Mouse (Mus musculus) MEL (cell line): ENCODE results near the gene Trmt112. TPM values are rescaled to one million over a fixed set of nuclear protein-coding genes. Genes with fewer than 3 reads are reported as not detected.
A peak's percentile ranks its signal among the peaks of the same experiment; 100 is the strongest.
"Not testable (repeated sequence)": the region's sequence is repeated elsewhere in the genome, so short reads cannot be mapped to it uniquely, and the experiment has no call there.

ENCODE experiments used
- DNase-seq: peaks from one replicate; pipeline ENCODE4 v3.0.0; 2011; ENCODE audit warnings: low read depth, low spot score
- H3K27ac ChIP-seq: 2 replicates; pipeline ENCODE4 v1.5.1; 2012; ENCODE audit warnings: low read depth, mild to moderate bottlenecking, control low read depth, low read length, moderate library complexity; ENCODE audit not compliant: control insufficient read depth
- H3K27me3 ChIP-seq, 2 experiments: fragments of 150-350 bp in 1 of 2; sonication (generic) in 1 of 2; 2 replicates each; pipeline ENCODE4 v1.6.1; 2012; ENCODE audit warnings: low read length in 2 of 2, mild to moderate bottlenecking in 2 of 2, improper control_type of control experiment in 1 of 2, moderate library complexity in 1 of 2; ENCODE audit not compliant: insufficient read depth in 2 of 2, control insufficient read depth in 1 of 2
- H3K36me3 ChIP-seq, 2 experiments: 2 replicates each; pipeline ENCODE4 v1.6.1; 2012 to 2014; ENCODE audit warnings: low read length in 2 of 2, improper control_type of control experiment in 1 of 2, inconsistent platforms in 1 of 2, mild to moderate bottlenecking in 1 of 2; ENCODE audit not compliant: insufficient read depth in 2 of 2, control insufficient read depth in 1 of 2
- H3K4me1 ChIP-seq, 2 experiments: fragments of 150-350 bp in 1 of 2; sonication (generic) in 1 of 2; 2 replicates each; pipeline ENCODE4 v1.6.1; 2012; ENCODE audit warnings: low read length in 2 of 2, improper control_type of control experiment in 1 of 2, mild to moderate bottlenecking in 1 of 2; ENCODE audit not compliant: insufficient read depth in 2 of 2, control insufficient read depth in 1 of 2
- H3K4me3 ChIP-seq, 2 experiments: fragments of 150-350 bp in 1 of 2; sonication (generic) in 1 of 2; 2 replicates each; pipeline ENCODE4 v1.5.1; 2012; ENCODE audit warnings: low read depth in 2 of 2, low read length in 2 of 2, mild to moderate bottlenecking in 2 of 2, moderate library complexity in 2 of 2, control low read depth in 1 of 2, improper control_type of control experiment in 1 of 2; ENCODE audit not compliant: control insufficient read depth in 1 of 2, insufficient read depth in 1 of 2
- H3K79me2 ChIP-seq: 2 replicates; pipeline ENCODE4 v1.6.1; 2012; ENCODE audit warnings: mild to moderate bottlenecking, low read length, moderate library complexity; ENCODE audit not compliant: control insufficient read depth, poor library complexity, insufficient read depth
- H3K9ac ChIP-seq: 2 replicates; pipeline ENCODE4 v1.6.1; 2012; ENCODE audit warnings: low read depth, mild to moderate bottlenecking, control low read depth, low read length, moderate library complexity; ENCODE audit not compliant: control insufficient read depth, poor library complexity, severe bottlenecking
- H3K9me3 ChIP-seq: fragments of 150-350 bp; sonication (generic); replicated peaks from 2 replicates; pipeline ENCODE4 v1.6.1; 2012; ENCODE audit warnings: mild to moderate bottlenecking, low read length, improper control_type of control experiment, moderate library complexity; ENCODE audit not compliant: insufficient read depth
- BHLHE40 ChIP-seq: IDR thresholded peaks from 2 replicates; pipeline ENCODE4 v1.6.1; 2012; ENCODE audit warnings: low read depth, mild to moderate bottlenecking, inconsistent platforms, low read length, improper control_type of control experiment, borderline replicate concordance
- ELF1 ChIP-seq: IDR thresholded peaks from 2 replicates; pipeline ENCODE4 v1.6.1; 2014; ENCODE audit warnings: low read depth, mild to moderate bottlenecking, inconsistent platforms, low read length, improper control_type of control experiment, moderate library complexity
- GABPA ChIP-seq: IDR thresholded peaks from 2 replicates; pipeline ENCODE4 v1.6.1; 2012; ENCODE audit warnings: low read depth, mild to moderate bottlenecking, inconsistent platforms, low read length, improper control_type of control experiment, moderate library complexity
- GATA1 ChIP-seq: IDR thresholded peaks from 2 replicates; pipeline ENCODE4 v1.6.1; 2011; ENCODE audit warnings: low read depth, low read length, improper control_type of control experiment
- KAT2A ChIP-seq: conservative IDR thresholded peaks from 2 replicates; pipeline ENCODE4 v1.6.1; 2012; ENCODE audit warnings: low read depth, low read length, improper control_type of control experiment, inconsistent platforms
- MAFK ChIP-seq: IDR thresholded peaks from 2 replicates; pipeline ENCODE4 v1.6.1; 2011; ENCODE audit warnings: low read depth, mild to moderate bottlenecking, low read length, improper control_type of control experiment, borderline replicate concordance
- MAX ChIP-seq: IDR thresholded peaks from 2 replicates; pipeline ENCODE4 v1.6.1; 2011; ENCODE audit warnings: low read length, improper control_type of control experiment
- MAZ ChIP-seq: IDR thresholded peaks from 2 replicates; pipeline ENCODE4 v1.6.1; 2012; ENCODE audit warnings: low read depth, mild to moderate bottlenecking, inconsistent platforms, low read length, improper control_type of control experiment
- MXI1 ChIP-seq: IDR thresholded peaks from 2 replicates; pipeline ENCODE4 v1.6.1; 2011; ENCODE audit warnings: mild to moderate bottlenecking, low read depth, low read length, improper control_type of control experiment
- MYC ChIP-seq: IDR thresholded peaks from 2 replicates; pipeline ENCODE4 v1.6.1; 2011; ENCODE audit warnings: low read depth, mild to moderate bottlenecking, low read length, improper control_type of control experiment, moderate library complexity
- NELFE ChIP-seq: IDR thresholded peaks from 2 replicates; pipeline ENCODE4 v1.6.1; 2011; ENCODE audit warnings: low read depth, low read length, improper control_type of control experiment
- NRF1 ChIP-seq: IDR thresholded peaks from 2 replicates; pipeline ENCODE4 v1.6.1; 2014; ENCODE audit warnings: low read depth, mild to moderate bottlenecking, inconsistent platforms, low read length, improper control_type of control experiment, moderate library complexity; ENCODE audit not compliant: poor library complexity, insufficient read depth, severe bottlenecking
- POLR2AphosphoS2 ChIP-seq: IDR thresholded peaks from 2 replicates; pipeline ENCODE4 v1.6.1; 2011; ENCODE audit warnings: low read length, improper control_type of control experiment
- RAD21 ChIP-seq: IDR thresholded peaks from 2 replicates; pipeline ENCODE4 v1.6.1; 2011; ENCODE audit warnings: mild to moderate bottlenecking, low read depth, low read length, improper control_type of control experiment
- RCOR1 ChIP-seq: IDR thresholded peaks from 2 replicates; pipeline ENCODE4 v1.6.1; 2012; ENCODE audit warnings: low read depth, mild to moderate bottlenecking, inconsistent platforms, low read length, improper control_type of control experiment
- TAL1 ChIP-seq: IDR thresholded peaks from 2 replicates; pipeline ENCODE4 v1.6.1; 2012; ENCODE audit warnings: mild to moderate bottlenecking, inconsistent platforms, low read length, moderate library complexity, mixed read lengths
- TCF12 ChIP-seq: IDR thresholded peaks from 2 replicates; pipeline ENCODE4 v1.6.1; 2014; ENCODE audit warnings: low read depth, mild to moderate bottlenecking, inconsistent platforms, low read length, improper control_type of control experiment, moderate library complexity
- USF1 ChIP-seq: IDR thresholded peaks from 2 replicates; pipeline ENCODE4 v1.6.1; 2014; ENCODE audit warnings: low read depth, mild to moderate bottlenecking, inconsistent platforms, low read length, improper control_type of control experiment, moderate library complexity
- ZKSCAN1 ChIP-seq: IDR thresholded peaks from 2 replicates; pipeline ENCODE4 v1.6.1; 2012; ENCODE audit warnings: low read depth, mild to moderate bottlenecking, inconsistent platforms, low read length, improper control_type of control experiment, moderate library complexity
- ZMIZ1 ChIP-seq: IDR thresholded peaks from 2 replicates; pipeline ENCODE4 v1.6.1; 2012; ENCODE audit warnings: low read depth, mild to moderate bottlenecking, inconsistent platforms, low read length, improper control_type of control experiment, moderate library complexity
- polyA plus RNA-seq, 2 experiments: library from polyadenylated mRNA; stranded (reverse) in 1 of 2; unstranded in 1 of 2; fragments of >175 nt in 1 of 2; fragments of >200 nt in 1 of 2; gene quantifications; 2 replicates each; pipeline versions ENCODE4 v1.2.1 to v1.2.4; 2012; ENCODE audit warnings: low replicate concordance in 2 of 2, low read depth in 1 of 2; ENCODE audit not compliant: insufficient read length in 2 of 2, insufficient read depth in 1 of 2, missing spikeins in 1 of 2
- total RNA-seq: library from RNA; depleted of rRNA; stranded (reverse); fragments of 300-350 nt; gene quantifications from 2 replicates; pipeline ENCODE4 v1.2.3, GENCODE M21; 2012

Trmt112 gene
- total and polyA plus RNA-seq, 3 experiments = 294 to 319 TPM; not detected in 1

DNA sequence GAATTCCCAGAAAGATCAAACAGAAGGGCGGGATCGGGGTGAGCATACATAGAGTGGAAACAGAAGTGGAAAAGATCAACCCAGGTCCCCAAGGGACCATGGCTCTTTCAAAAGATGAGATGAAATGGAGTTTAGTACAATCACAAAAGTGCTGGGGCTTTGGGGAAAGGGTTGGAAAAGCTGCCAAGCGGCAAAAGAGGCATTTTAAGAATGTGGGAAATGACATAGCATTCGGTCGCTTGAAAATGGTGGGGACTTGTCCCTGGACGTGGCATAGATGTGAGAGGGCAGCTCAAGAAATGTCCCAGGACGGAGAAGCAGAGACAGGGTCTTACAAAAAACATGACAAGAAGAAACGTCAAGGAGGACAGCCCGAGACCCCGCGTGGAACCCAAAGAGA is 477 bp upstream of the Trmt112 start:
- Histone ChIP-seq H3K9me3 (no peaks in the 10 kb centered on the region), H3K27ac (peak overlapping the region; percentile 99), H3K27me3 (no peaks in the 10 kb centered on the region), H3K9ac (peak overlapping the region; percentile 92), H3K79me2 (peaks cover 30% of the 10 kb centered on the region), H3K4me3 (peak overlapping the region; percentile 65 to 88), H3K4me1 (peaks cover 0 to 8% of the 10 kb centered on the region in 2 experiments; a peak in 2 of 4 replicates), H3K36me3 (peaks cover 3 to 10% of the 10 kb centered on the region in 2 experiments)
- no peak for DNase-seq
- no peak for TF ChIP-seq KAT2A
- no peak for TF ChIP-seq TCF12
- no peak for TF ChIP-seq MAFK
- TF ChIP-seq MAX = no peak
- TF ChIP-seq RAD21 = no peak
- TF ChIP-seq TAL1 = no peak
- no peak for TF ChIP-seq MAZ
- TF ChIP-seq NRF1 = no peak
- TF ChIP-seq GATA1 = no peak
- TF ChIP-seq ELF1 = no peak
- TF ChIP-seq RCOR1 = no peak
- TF ChIP-seq ZKSCAN1 = no peak
- TF ChIP-seq MYC = no peak
- TF ChIP-seq POLR2AphosphoS2 = no peak
- TF ChIP-seq GABPA = no peak
- TF ChIP-seq NELFE = no peak
- no peak for TF ChIP-seq MXI1
- TF ChIP-seq BHLHE40 = no peak

DNA sequence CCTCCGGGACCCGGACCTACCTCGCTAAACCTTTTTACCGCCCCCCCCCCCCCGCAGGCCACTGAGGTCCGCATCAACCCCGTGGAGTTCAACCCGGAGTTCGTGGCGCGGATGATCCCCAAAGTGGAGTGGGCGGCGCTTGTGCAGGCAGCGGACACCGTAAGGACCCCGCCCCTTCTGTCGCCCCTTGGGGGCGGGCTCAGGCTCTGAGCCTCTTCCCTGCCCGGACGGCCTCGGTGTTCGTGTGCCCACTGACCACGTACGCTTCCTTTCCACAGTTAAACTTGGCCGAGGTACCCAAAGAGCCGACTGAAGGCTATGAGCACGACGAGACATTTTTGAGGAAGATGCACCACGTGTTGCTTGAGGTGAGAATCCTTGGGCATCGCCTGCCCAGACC is 808 bp downstream of the Trmt112 start:
- Histone ChIP-seq H3K27ac (peak overlapping the region; percentile 99), H3K79me2 (peaks cover 30% of the 10 kb centered on the region), H3K9ac (peak overlapping the region; percentile 92), H3K4me3 (peak overlapping the region; percentile 65 to 88)
- not testable (repeated sequence) for H3K9me3 ChIP-seq, H3K27me3 ChIP-seq, H3K36me3 ChIP-seq, H3K4me1 ChIP-seq
- 0 out of 2 replicates have a peak, but pooled peaks have one; percentile 18 for TF ChIP-seq POLR2AphosphoS2
- TF ChIP-seq ZMIZ1 = peak; percentile 29; the same call in 1 of the 2 replicates
- TF ChIP-seq USF1 = peak; percentile 55; the same call in 1 of the 2 replicates
- TF ChIP-seq, all 39 proteins: peak for 3; not testable (repeated sequence) for 36
- DNase-seq = peak; percentile 79
